Mouse (Mus musculus): ENCODE results near the gene Abracl. TPM values are rescaled to one million over a fixed set of nuclear protein-coding genes. Genes with fewer than 3 reads are reported as not detected.

The Abracl gene
- 62.4 and 74.9 TPM in 2 replicates for polyA plus RNA-seq (2014; fragmentation: Nextera tagmentation; extraction: Ambion mirVana)

DNA sequence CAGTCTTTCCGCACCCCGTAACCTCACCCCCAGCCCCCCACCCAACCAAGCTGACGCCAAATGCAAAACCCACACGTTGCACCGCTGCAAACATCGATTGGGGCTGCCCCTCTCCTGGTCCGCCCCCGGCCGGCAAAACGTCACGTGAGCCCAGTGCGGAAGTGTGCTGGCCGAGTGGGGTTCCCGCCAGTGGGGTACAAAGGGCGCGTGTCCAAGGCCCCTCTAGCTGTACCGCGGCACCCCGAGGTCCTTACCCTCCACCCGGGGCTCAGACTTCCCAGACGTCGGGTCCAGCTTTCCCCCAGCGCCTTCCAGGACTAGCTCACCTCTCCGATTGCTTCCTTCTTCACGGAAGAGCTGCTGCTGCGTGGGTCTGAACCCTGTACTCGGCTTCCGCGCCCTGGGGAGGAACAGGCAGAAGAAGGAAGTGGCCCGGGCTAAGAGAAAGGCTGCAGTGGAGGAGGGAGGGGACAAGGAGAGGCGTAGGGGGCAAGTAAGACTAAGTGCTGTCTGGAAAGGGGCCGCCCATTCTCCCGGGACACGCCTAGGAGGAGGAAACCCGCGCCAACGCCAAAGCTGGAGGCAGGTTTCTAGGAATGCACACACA lies at the start of gene Abracl:
TSS of gene Abracl (minus strand) at position 548 of the 607 bp plus-strand sequence.
- Histone ChIP-seq H3K4me3 (ENCODE audit: low read depth, low read length) (peak within 1 kb of the TSS; percentile 69), H3K27ac (ENCODE audit: low read depth, low read length) (peak within 1 kb of the TSS; percentile 93), H3K27me3 (ENCODE audit: control insufficient read depth, insufficient read depth, low read length) (no peaks in the 10 kb centered on the region), H3K9me3 (ENCODE audit: control insufficient read depth, low read length) (no peaks in the 10 kb centered on the region), H3K9ac (replicated peaks; ENCODE audit: low read depth, low read length) (peak within 1 kb of the TSS; percentile 74), H3K4me1 (ENCODE audit: control insufficient read depth, insufficient read depth, low read length) (0 out of 2 replicates have a peak, but pooled peaks cover 3% of the 10 kb centered on the region), H3K36me3 (ENCODE audit: control insufficient read depth, insufficient read depth, low read length) (no peaks in the 10 kb centered on the region), H3K4me2 (ENCODE audit: low read depth, low read length) (peak within 1 kb of the TSS; percentile 70)
- WGBS, result under 1% methylated on average over 37 of the region's 37 CpGs
- ATAC-seq (ENCODE audit: low read depth), result peak; percentile 95

DNA sequence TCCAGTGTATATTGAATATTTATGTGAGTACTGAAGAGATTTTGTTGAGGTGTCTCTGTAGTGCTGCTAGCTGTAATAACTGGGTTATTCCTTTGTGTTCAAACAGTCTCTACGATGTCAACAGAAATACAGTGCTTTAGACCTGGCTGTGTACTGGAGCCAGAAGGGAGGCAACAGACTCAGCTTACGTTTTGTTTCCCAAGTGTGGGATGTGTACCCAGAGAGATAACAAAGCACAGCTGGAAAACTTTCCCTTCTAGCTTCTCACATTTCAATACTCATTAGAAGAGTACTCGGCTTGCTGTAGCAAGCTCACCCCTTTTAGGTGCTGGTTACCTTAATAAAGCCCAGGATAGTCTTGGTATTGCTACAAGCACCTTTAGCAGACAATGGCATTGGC lies 49.8 kb upstream of the Abracl start:
- H3K4me1 ChIP-seq (ENCODE audit: control insufficient read depth, insufficient read depth, low read length), result no peaks in the 10 kb centered on the region; the same call in 1 of the 2 replicates
- H3K27ac ChIP-seq (ENCODE audit: low read depth, low read length), result no peak overlapping the region
- H3K27me3 ChIP-seq (ENCODE audit: control insufficient read depth, insufficient read depth, low read length), result no peaks in the 10 kb centered on the region
- 82% methylated on average over 3 of the region's 3 CpGs for WGBS
- H3K4me2 ChIP-seq (ENCODE audit: low read depth, low read length), result no peak overlapping the region
- H3K9ac ChIP-seq (replicated peaks; ENCODE audit: low read depth, low read length), result no peak overlapping the region
- no peak for ATAC-seq (ENCODE audit: low read depth)
- H3K9me3 ChIP-seq (ENCODE audit: control insufficient read depth, low read length), result no peaks in the 10 kb centered on the region
- no peaks in the 10 kb centered on the region for H3K36me3 ChIP-seq (ENCODE audit: control insufficient read depth, insufficient read depth, low read length)
- H3K4me3 ChIP-seq (ENCODE audit: low read depth, low read length), result no peak overlapping the region

DNA sequence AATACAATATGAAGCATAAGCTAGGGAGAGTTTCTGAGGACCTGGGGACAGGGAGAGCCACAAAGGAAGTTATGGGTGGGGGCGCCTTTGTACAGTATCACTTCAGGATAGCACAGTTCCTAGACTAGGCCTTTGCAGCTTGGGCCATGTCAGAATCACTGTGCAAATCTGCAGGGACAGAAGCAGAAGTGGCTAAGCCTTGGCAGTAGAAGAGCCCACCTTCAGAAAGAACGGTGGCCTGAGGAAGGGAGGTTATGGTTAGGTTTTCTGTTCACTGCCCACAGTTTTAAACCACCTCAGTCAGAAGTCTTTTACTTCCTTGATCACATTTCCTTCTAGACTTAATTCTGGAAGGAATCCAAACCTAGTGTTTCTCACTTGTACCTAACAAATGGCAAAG lies 47.5 kb upstream of the Abracl start:
- H3K27me3 ChIP-seq (ENCODE audit: control insufficient read depth, insufficient read depth, low read length), result no peaks in the 10 kb centered on the region
- H3K4me2 ChIP-seq (ENCODE audit: low read depth, low read length), result no peak overlapping the region
- H3K27ac ChIP-seq (ENCODE audit: low read depth, low read length), result peak overlapping the region; percentile 57; the same call in 1 of the 2 replicates

DNA sequence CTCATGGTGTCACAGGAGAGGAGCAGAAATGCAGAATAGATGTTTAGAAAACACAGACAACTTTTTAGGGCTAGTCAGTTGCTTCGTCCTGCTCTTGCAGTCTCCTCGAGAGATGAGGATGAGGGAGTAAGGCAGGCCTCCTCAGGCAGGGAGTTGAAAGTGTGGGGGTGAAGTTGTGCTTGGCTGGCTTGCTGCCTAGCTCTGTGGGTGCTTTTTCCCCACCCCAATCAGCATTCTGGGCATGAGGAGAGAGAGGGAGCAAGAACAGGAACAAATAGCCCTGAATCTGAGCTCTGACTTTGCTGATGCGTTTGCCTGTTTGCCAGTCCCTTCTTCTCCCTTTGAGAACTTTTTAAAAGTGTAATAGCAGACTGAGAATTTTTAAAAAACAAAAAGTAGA lies 47.1 kb upstream of the Abracl start:
- Histone ChIP-seq H3K4me2 (ENCODE audit: low read depth, low read length) (no peak overlapping the region), H3K27me3 (ENCODE audit: control insufficient read depth, insufficient read depth, low read length) (no peaks in the 10 kb centered on the region), H3K36me3 (ENCODE audit: control insufficient read depth, insufficient read depth, low read length) (no peaks in the 10 kb centered on the region), H3K9me3 (ENCODE audit: control insufficient read depth, low read length) (no peaks in the 10 kb centered on the region), H3K9ac (replicated peaks; ENCODE audit: low read depth, low read length) (no peak overlapping the region), H3K4me1 (ENCODE audit: control insufficient read depth, insufficient read depth, low read length) (no peaks in the 10 kb centered on the region; the same call in 1 of the 2 replicates), H3K27ac (ENCODE audit: low read depth, low read length) (peak overlapping the region; percentile 57; the same call in 1 of the 2 replicates), H3K4me3 (ENCODE audit: low read depth, low read length) (no peak overlapping the region)
- no peak for ATAC-seq (ENCODE audit: low read depth)
- 67% methylated on average over 3 of the region's 3 CpGs for WGBS

More for the DNA sequence above, 47.5 kb upstream of the Abracl start:
- Histone ChIP-seq H3K9me3 (ENCODE audit: control insufficient read depth, low read length) (no peaks in the 10 kb centered on the region), H3K9ac (replicated peaks; ENCODE audit: low read depth, low read length) (no peak overlapping the region), H3K36me3 (ENCODE audit: control insufficient read depth, insufficient read depth, low read length) (no peaks in the 10 kb centered on the region), H3K4me1 (ENCODE audit: control insufficient read depth, insufficient read depth, low read length) (no peaks in the 10 kb centered on the region; the same call in 1 of the 2 replicates), H3K4me3 (ENCODE audit: low read depth, low read length) (no peak overlapping the region)
- 92% methylated on average over 2 of the region's 2 CpGs for WGBS
- no peak for ATAC-seq (ENCODE audit: low read depth)

DNA sequence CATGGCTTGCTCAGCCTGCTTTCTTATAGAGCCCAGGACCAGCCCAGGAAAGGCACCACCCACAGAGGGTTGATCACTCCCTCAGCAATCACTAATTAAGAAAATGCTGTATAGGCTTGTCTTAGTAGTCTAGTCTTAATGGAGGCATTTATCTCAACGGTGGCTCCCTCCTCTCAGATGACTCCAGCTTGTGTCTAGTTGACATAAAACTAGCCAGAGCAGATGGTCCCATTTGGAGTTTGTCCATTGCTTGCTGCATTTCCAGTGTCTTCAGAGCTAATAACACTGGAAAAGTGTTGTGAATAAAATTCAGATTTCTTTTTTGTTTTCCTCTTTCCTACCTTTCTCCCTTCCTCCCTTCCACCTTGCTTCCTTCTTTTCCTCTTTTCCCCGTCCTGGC lies 46.5 kb upstream of the Abracl start:
- H3K4me3 ChIP-seq (ENCODE audit: low read depth, low read length), result no peak overlapping the region
- H3K4me1 ChIP-seq (ENCODE audit: control insufficient read depth, insufficient read depth, low read length), result no peaks in the 10 kb centered on the region; the same call in 1 of the 2 replicates
- H3K4me2 ChIP-seq (ENCODE audit: low read depth, low read length), result no peak overlapping the region
- no peak overlapping the region for H3K27ac ChIP-seq (ENCODE audit: low read depth, low read length)
- H3K36me3 ChIP-seq (ENCODE audit: control insufficient read depth, insufficient read depth, low read length), result no peaks in the 10 kb centered on the region
- H3K27me3 ChIP-seq (ENCODE audit: control insufficient read depth, insufficient read depth, low read length), result no peaks in the 10 kb centered on the region
- WGBS, result 65% methylated on average over 2 of the region's 2 CpGs
- no peak overlapping the region for H3K9ac ChIP-seq (replicated peaks; ENCODE audit: low read depth, low read length)
- 0 out of 2 replicates have a peak, but pooled peaks have one; percentile 21 for ATAC-seq (ENCODE audit: low read depth)
- H3K9me3 ChIP-seq (ENCODE audit: control insufficient read depth, low read length), result no peaks in the 10 kb centered on the region

DNA sequence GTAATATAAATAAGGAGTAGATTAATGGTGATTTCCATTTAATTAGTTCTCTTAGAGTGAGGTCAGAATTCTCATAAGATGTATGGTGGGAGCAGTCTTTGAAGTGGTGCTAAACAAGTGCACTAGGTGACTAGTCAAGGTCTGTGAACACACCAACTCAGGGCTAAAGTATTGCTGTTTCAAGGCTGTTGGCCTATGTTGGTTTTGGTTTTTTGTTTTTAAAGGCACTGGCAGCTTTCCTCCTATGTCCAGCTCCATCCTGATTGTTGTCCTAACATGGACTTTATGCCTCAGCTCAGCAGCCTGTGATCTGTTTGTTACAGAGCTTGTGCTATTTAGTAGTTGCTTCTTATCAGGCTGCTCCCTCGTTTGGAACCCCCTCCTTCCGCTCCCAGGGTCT lies 45.8 kb upstream of the Abracl start:
- Histone ChIP-seq H3K27me3 (ENCODE audit: control insufficient read depth, insufficient read depth, low read length) (no peaks in the 10 kb centered on the region), H3K4me3 (ENCODE audit: low read depth, low read length) (no peak overlapping the region), H3K4me2 (ENCODE audit: low read depth, low read length) (no peak overlapping the region), H3K27ac (ENCODE audit: low read depth, low read length) (no peak overlapping the region), H3K9ac (replicated peaks; ENCODE audit: low read depth, low read length) (no peak overlapping the region), H3K4me1 (ENCODE audit: control insufficient read depth, insufficient read depth, low read length) (no peaks in the 10 kb centered on the region; the same call in 1 of the 2 replicates), H3K9me3 (ENCODE audit: control insufficient read depth, low read length) (no peaks in the 10 kb centered on the region), H3K36me3 (ENCODE audit: control insufficient read depth, insufficient read depth, low read length) (no peaks in the 10 kb centered on the region)
- ATAC-seq (ENCODE audit: low read depth), result no peak
- 90% methylated on average over 2 of the region's 2 CpGs for WGBS

DNA sequence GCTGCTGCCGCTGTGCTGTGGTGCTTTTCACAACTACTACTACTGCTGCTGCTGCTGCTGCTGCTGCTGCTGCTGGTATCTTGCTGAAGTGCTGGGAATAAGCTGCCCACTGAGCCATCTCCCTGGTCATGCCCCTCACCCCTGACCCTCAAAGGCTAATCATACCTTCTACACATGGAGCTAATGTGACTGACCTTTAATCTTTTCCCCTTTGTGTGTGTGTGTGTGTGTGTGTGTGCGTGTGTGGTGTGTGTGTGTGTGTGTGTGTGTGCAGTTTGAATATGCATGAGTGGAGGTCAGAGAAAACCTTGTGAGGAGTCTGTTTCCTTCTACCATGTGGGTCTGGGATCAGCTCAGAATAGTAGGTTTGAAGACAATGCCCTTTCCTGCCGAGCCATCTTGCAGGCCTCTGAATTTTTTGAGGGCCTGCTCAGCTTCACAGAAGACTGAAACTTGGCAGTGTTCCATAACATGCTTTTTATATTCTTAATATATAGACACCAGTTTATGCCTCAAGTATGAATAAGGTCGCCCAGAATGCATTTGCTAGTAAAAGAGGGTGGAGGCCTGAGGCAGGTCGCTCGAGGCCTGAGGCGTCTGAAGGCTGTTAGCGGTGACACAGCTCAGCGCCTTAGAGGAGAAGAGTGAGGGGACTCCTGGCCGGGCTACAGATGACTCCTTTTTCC lies 44.8 kb upstream of the Abracl start:
- H3K27me3 ChIP-seq (ENCODE audit: control insufficient read depth, insufficient read depth, low read length), result no peaks in the 10 kb centered on the region
- H3K4me1 ChIP-seq (ENCODE audit: control insufficient read depth, insufficient read depth, low read length), result no peaks in the 10 kb centered on the region
- ATAC-seq (ENCODE audit: low read depth), result peak; percentile 19; the same call in 1 of the 2 replicates
- H3K9ac ChIP-seq (replicated peaks; ENCODE audit: low read depth, low read length), result no peak overlapping the region
- no peak overlapping the region for H3K4me2 ChIP-seq (ENCODE audit: low read depth, low read length)
- no peaks in the 10 kb centered on the region for H3K36me3 ChIP-seq (ENCODE audit: control insufficient read depth, insufficient read depth, low read length)
- 75% methylated on average over 10 of the region's 10 CpGs for WGBS
- no peak overlapping the region for H3K27ac ChIP-seq (ENCODE audit: low read depth, low read length)
- H3K4me3 ChIP-seq (ENCODE audit: low read depth, low read length), result no peak overlapping the region
- H3K9me3 ChIP-seq (ENCODE audit: control insufficient read depth, low read length), result no peaks in the 10 kb centered on the region

DNA sequence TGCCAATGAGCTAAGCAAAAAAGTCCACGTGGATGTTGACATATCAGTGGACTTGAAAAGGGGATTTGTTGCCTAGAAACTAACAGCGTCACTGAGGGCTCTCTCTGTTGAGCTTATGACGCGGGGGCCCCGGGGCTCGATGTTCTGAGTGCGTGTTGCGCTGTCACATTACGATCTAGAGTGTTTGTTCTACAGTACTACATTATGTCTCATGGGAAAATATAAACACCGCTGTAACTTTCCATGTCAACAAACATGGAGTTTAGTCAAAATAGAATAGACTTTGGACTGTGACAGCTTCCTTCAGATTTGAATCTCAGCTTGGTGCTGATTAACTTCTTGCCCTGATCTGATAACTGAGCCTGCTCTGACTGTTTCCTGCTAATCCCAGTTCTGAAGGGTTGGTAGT lies 42.9 kb upstream of the Abracl start:
- Histone ChIP-seq H3K36me3 (ENCODE audit: control insufficient read depth, insufficient read depth, low read length) (no peaks in the 10 kb centered on the region), H3K4me3 (ENCODE audit: low read depth, low read length) (no peak overlapping the region), H3K27ac (ENCODE audit: low read depth, low read length) (no peak overlapping the region), H3K9me3 (ENCODE audit: control insufficient read depth, low read length) (no peaks in the 10 kb centered on the region), H3K27me3 (ENCODE audit: control insufficient read depth, insufficient read depth, low read length) (no peaks in the 10 kb centered on the region), H3K4me1 (ENCODE audit: control insufficient read depth, insufficient read depth, low read length) (no peaks in the 10 kb centered on the region), H3K9ac (replicated peaks; ENCODE audit: low read depth, low read length) (no peak overlapping the region), H3K4me2 (ENCODE audit: low read depth, low read length) (no peak overlapping the region)
- no peak for ATAC-seq (ENCODE audit: low read depth)
- WGBS, result 89% methylated on average over 10 of the region's 10 CpGs

DNA sequence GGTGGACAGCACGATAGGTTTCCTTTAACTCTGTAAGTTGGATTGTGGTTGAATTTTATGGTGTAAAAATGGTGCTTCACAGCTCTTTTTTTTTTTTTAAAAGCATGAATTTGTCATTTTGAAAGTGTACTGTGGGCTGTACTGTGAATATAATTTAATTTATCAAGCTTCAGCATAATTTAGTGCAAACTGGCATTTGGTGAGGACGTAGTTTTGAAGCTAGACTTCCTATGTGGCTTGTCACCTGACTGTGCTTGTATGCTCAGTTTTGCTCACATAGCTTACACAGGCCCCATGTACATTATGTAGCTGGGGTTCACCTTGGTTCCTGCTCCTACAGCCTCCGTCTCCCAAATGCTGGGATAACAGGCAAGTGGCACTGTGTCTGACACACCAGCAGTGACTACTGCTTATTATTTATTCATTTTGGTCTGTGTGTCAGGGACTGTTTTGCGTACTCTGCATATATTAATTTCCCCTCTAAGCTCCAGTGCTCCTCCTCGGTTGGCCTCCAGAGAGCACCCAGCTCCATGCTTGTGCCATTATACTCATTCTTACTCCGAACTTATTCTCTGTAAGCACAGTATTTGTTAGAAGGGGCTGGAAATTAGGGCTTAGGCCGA lies 41.6 kb upstream of the Abracl start:
- Histone ChIP-seq H3K9me3 (ENCODE audit: control insufficient read depth, low read length) (no peaks in the 10 kb centered on the region), H3K4me2 (ENCODE audit: low read depth, low read length) (no peak overlapping the region), H3K4me3 (ENCODE audit: low read depth, low read length) (no peak overlapping the region), H3K4me1 (ENCODE audit: control insufficient read depth, insufficient read depth, low read length) (no peaks in the 10 kb centered on the region), H3K9ac (replicated peaks; ENCODE audit: low read depth, low read length) (no peak overlapping the region), H3K36me3 (ENCODE audit: control insufficient read depth, insufficient read depth, low read length) (no peaks in the 10 kb centered on the region), H3K27me3 (ENCODE audit: control insufficient read depth, insufficient read depth, low read length) (no peaks in the 10 kb centered on the region), H3K27ac (ENCODE audit: low read depth, low read length) (no peak overlapping the region)
- WGBS, result 69% methylated on average over 7 of the region's 7 CpGs
- no peak for ATAC-seq (ENCODE audit: low read depth)

All from neural tube, embryonic 14.5 days (tissue).